Mouse (Mus musculus) forebrain, embryonic 11.5 days (tissue): Measurements from ENCODE around the gene Lmtk2. TPM values are rescaled to one million over a fixed set of nuclear protein-coding genes. Genes with fewer than 3 reads are reported as not detected.

Experiments used
- ATAC-seq: fragments of 200-750 bp; cut with Nextera tagmentation; replicated peaks from 2 replicates; pipeline ENCODE4 v1.8.0; 2017; ENCODE audit warnings: moderate TSS enrichment; ENCODE audit not compliant: low FRiP score
- DNase-seq: peaks from one replicate; pipeline ENCODE4 v3.0.0-alpha.2; 2017; ENCODE audit warnings: low spot score
- H3K27ac ChIP-seq: fragments of 300-500 bp; sonication (generic); 2 replicates; pipeline ENCODE4 v1.5.1; 2014; ENCODE audit warnings: low read depth, low read length
- H3K27me3 ChIP-seq: fragments of 300-500 bp; sonication (generic); 2 replicates; pipeline ENCODE4 v1.6.1; 2014; ENCODE audit warnings: mild to moderate bottlenecking, low read length, mixed read lengths; ENCODE audit not compliant: control insufficient read depth, insufficient read depth
- H3K36me3 ChIP-seq: fragments of 300-500 bp; sonication (generic); 2 replicates; pipeline ENCODE4 v1.6.1; 2014; ENCODE audit warnings: mild to moderate bottlenecking, low read length, moderate library complexity, mixed read lengths; ENCODE audit not compliant: control insufficient read depth, insufficient read depth
- H3K4me1 ChIP-seq: fragments of 300-500 bp; sonication (generic); replicated peaks from 2 replicates; pipeline ENCODE4 v1.6.1; 2014; ENCODE audit warnings: low read length, mixed read lengths; ENCODE audit not compliant: control insufficient read depth, insufficient read depth
- H3K4me2 ChIP-seq: fragments of 300-500 bp; sonication (generic); 2 replicates; pipeline ENCODE4 v1.6.1; 2014; ENCODE audit warnings: low read depth, mild to moderate bottlenecking, low read length, moderate library complexity, mixed read lengths; ENCODE audit not compliant: severe bottlenecking
- H3K4me3 ChIP-seq: fragments of 300-500 bp; sonication (generic); 2 replicates; pipeline ENCODE4 v1.5.1; 2014; ENCODE audit warnings: low read depth, low read length
- H3K9ac ChIP-seq: fragments of 300-500 bp; sonication (generic); 2 replicates; pipeline ENCODE4 v1.6.1; 2014; ENCODE audit warnings: low read length
- H3K9me3 ChIP-seq: fragments of 300-500 bp; sonication (generic); 2 replicates; pipeline ENCODE4 v1.6.1; 2016; ENCODE audit warnings: low read length, mixed read lengths; ENCODE audit not compliant: control insufficient read depth
- WGBS: fragments of 180-500 bp; shearing (Covaris S2); extraction: QIAGEN DNeasy Blood & Tissue Kit; methylation state at CpG from one replicate; pipeline ENCODE4 v1.1.7; 2014; 5-methylcytosine and 5-hydroxymethylcytosine counted together
- polyA plus RNA-seq: library from polyadenylated mRNA; unstranded; fragments of >200 nt; fragmentation: Nextera tagmentation; extraction: Ambion mirVana; gene quantifications from 2 replicates; pipeline ENCODE4 v1.2.1, GENCODE M21; 2014

Lmtk2 gene
- polyA plus RNA-seq = 7.8 and 8.3 TPM in 2 replicates

GRCm38 (mm10) chr5:144100149-144100935 is at the start of gene Lmtk2:
Gene Lmtk2 (plus strand): TSS chr5:144100436.
- ATAC-seq (peak; percentile 99), DNase-seq (peak; percentile 96)
- peaks cover 8% of the 10 kb centered on the region; the same call in 1 of the 2 replicates for H3K4me1 ChIP-seq
- peak within 1 kb of the TSS; percentile 100 for H3K4me3 ChIP-seq
- no peaks in the 10 kb centered on the region for H3K27me3 ChIP-seq
- H3K4me2 ChIP-seq = peak within 1 kb of the TSS; percentile 66
- H3K36me3 ChIP-seq = no peaks in the 10 kb centered on the region
- WGBS = under 1% methylated on average over 87 of the region's 90 CpGs
- H3K27ac ChIP-seq = peak within 1 kb of the TSS; percentile 77
- peak within 1 kb of the TSS; percentile 92 for H3K9ac ChIP-seq
- no peaks in the 10 kb centered on the region for H3K9me3 ChIP-seq

- no peak overlapping the region for H3K27ac ChIP-seq
- no peaks in the 10 kb centered on the region for H3K27me3 ChIP-seq
These were observed 49.0 kb upstream of the Lmtk2 start for GRCm38 (mm10) chr5:144051268-144051667.

GRCm38 (mm10) chr5:144053450-144053849 is 46.8 kb upstream of the Lmtk2 start:
- no peak for DNase-seq
- 63% methylated on average over 3 of the region's 3 CpGs for WGBS

More at GRCm38 (mm10) chr5:144051268-144051667, 49.0 kb upstream of the Lmtk2 start:
- H3K36me3 ChIP-seq = no peaks in the 10 kb centered on the region
- no peak overlapping the region for H3K4me3 ChIP-seq
- H3K4me2 ChIP-seq = no peak overlapping the region
- ATAC-seq (no peak), DNase-seq (no peak)
- H3K4me1 ChIP-seq = no peaks in the 10 kb centered on the region
- H3K9me3 ChIP-seq = no peaks in the 10 kb centered on the region
- H3K9ac ChIP-seq = no peak overlapping the region

GRCm38 (mm10) chr5:144054340-144054739 is 45.9 kb upstream of the Lmtk2 start:
- Histone ChIP-seq H3K4me2 (no peak overlapping the region), H3K9me3 (no peaks in the 10 kb centered on the region), H3K36me3 (no peaks in the 10 kb centered on the region), H3K27me3 (no peaks in the 10 kb centered on the region), H3K4me1 (no peaks in the 10 kb centered on the region), H3K27ac (no peak overlapping the region), H3K9ac (no peak overlapping the region), H3K4me3 (no peak overlapping the region)
- WGBS = 91% methylated on average over 6 of the region's 6 CpGs
- no peak for ATAC-seq
- DNase-seq = no peak

More at GRCm38 (mm10) chr5:144053450-144053849, 46.8 kb upstream of the Lmtk2 start:
- Histone ChIP-seq H3K27ac (no peak overlapping the region), H3K36me3 (no peaks in the 10 kb centered on the region), H3K4me2 (no peak overlapping the region), H3K9ac (no peak overlapping the region), H3K9me3 (no peaks in the 10 kb centered on the region), H3K4me1 (no peaks in the 10 kb centered on the region), H3K4me3 (no peak overlapping the region), H3K27me3 (no peaks in the 10 kb centered on the region)
- ATAC-seq = no peak

GRCm38 (mm10) chr5:144064093-144064492 is 36.1 kb upstream of the Lmtk2 start:
- Histone ChIP-seq H3K4me3 (no peak overlapping the region), H3K36me3 (no peaks in the 10 kb centered on the region), H3K27me3 (no peaks in the 10 kb centered on the region), H3K4me2 (no peak overlapping the region), H3K9me3 (no peaks in the 10 kb centered on the region; the same call in 1 of the 2 replicates), H3K9ac (no peak overlapping the region), H3K4me1 (no peaks in the 10 kb centered on the region), H3K27ac (no peak overlapping the region)
- 51% methylated on average over 5 of the region's 5 CpGs for WGBS
- ATAC-seq = no peak
- DNase-seq = no peak

- no peak overlapping the region for H3K9ac ChIP-seq
- H3K4me2 ChIP-seq = no peak overlapping the region
- no peaks in the 10 kb centered on the region for H3K36me3 ChIP-seq
- H3K27ac ChIP-seq = no peak overlapping the region
- no peaks in the 10 kb centered on the region; the same call in 1 of the 2 replicates for H3K9me3 ChIP-seq
- H3K27me3 ChIP-seq = no peaks in the 10 kb centered on the region
- no peak overlapping the region for H3K4me3 ChIP-seq
- no peaks in the 10 kb centered on the region for H3K4me1 ChIP-seq
- ATAC-seq (no peak), DNase-seq (no peak)
- WGBS = 92% methylated on average over 2 of the region's 2 CpGs
These were observed 34.2 kb upstream of the Lmtk2 start for GRCm38 (mm10) chr5:144066036-144066435.

GRCm38 (mm10) chr5:144070064-144070463 is 30.2 kb upstream of the Lmtk2 start:
- Histone ChIP-seq H3K9me3 (no peaks in the 10 kb centered on the region; the same call in 1 of the 2 replicates), H3K27ac (no peak overlapping the region), H3K9ac (no peak overlapping the region), H3K27me3 (no peaks in the 10 kb centered on the region), H3K4me3 (no peak overlapping the region), H3K4me2 (no peak overlapping the region), H3K4me1 (no peaks in the 10 kb centered on the region), H3K36me3 (no peaks in the 10 kb centered on the region)
- WGBS = 94% methylated on average over 1 of the region's 1 CpGs
- no peak for ATAC-seq
- DNase-seq = no peak

- no peak overlapping the region for H3K4me2 ChIP-seq
- H3K4me1 ChIP-seq = no peaks in the 10 kb centered on the region
- H3K36me3 ChIP-seq = no peaks in the 10 kb centered on the region
- no peak overlapping the region for H3K27ac ChIP-seq
- no peak overlapping the region for H3K9ac ChIP-seq
- H3K27me3 ChIP-seq = no peaks in the 10 kb centered on the region
- ATAC-seq (no peak), DNase-seq (no peak)
- H3K9me3 ChIP-seq = no peaks in the 10 kb centered on the region; the same call in 1 of the 2 replicates
- H3K4me3 ChIP-seq = no peak overlapping the region
- 48% methylated on average over 1 of the region's 1 CpGs for WGBS
These were observed 29.0 kb upstream of the Lmtk2 start for GRCm38 (mm10) chr5:144071249-144071648.

GRCm38 (mm10) chr5:144077541-144077940 is 22.7 kb upstream of the Lmtk2 start:
- H3K27ac ChIP-seq = no peak overlapping the region
- 84% methylated on average over 1 of the region's 1 CpGs for WGBS

More at GRCm38 (mm10) chr5:144077541-144077940, 22.7 kb upstream of the Lmtk2 start:
- Histone ChIP-seq H3K4me1 (no peaks in the 10 kb centered on the region), H3K9me3 (no peaks in the 10 kb centered on the region), H3K4me2 (no peak overlapping the region), H3K4me3 (no peak overlapping the region), H3K9ac (no peak overlapping the region), H3K27me3 (no peaks in the 10 kb centered on the region), H3K36me3 (no peaks in the 10 kb centered on the region)
- DNase-seq (no peak), ATAC-seq (no peak)
